Mouse (Mus musculus) adrenal gland, postnatal 4 days (tissue): ENCODE measurements around the gene Gm10153. TPM values are rescaled to one million over a fixed set of nuclear protein-coding genes. Genes with fewer than 3 reads are reported as not detected.
"Not testable (repeated sequence)": the region's sequence is repeated elsewhere in the genome, so short reads cannot be mapped to it uniquely, and the experiment has no call there.

Source experiments
- DNase-seq, 2 experiments: peaks; one replicate each; pipeline ENCODE4 v3.0.0; 2021 to 2022; ENCODE audit warnings: low spot score in 2 of 2, mixed read lengths in 2 of 2
- long read RNA-seq, 2 experiments: library from polyadenylated mRNA; stranded (forward); transcript quantifications; one replicate each; pipeline ENCODE4 v2.0.0; 2021
- total RNA-seq, 2 experiments: library from RNA; stranded (reverse); gene quantifications; 2 replicates each; pipeline ENCODE4 v1.2.3; 2021

Gm10153 gene
- total RNA-seq, result not detected
- long read RNA-seq, experiment 1, result 0 reads
- long read RNA-seq, experiment 2, result 0 reads

- no peak for DNase-seq
These were observed at the start of gene Gm10153 for GRCm38 (mm10) chr7:142190289-142190688. Gene Gm10153, minus strand, starts transcription at chr7:142190389.

GRCm38 (mm10) chr7:142231540-142231939, 41.4 kb upstream of the Gm10153 start:
- DNase-seq, result no peak

GRCm38 (mm10) chr7:142229871-142230270, 39.7 kb upstream of the Gm10153 start, which contains the start of gene Krtap5-5:
Gene Krtap5-5, minus strand, starts transcription at chr7:142229971.
- DNase-seq, result not testable (repeated sequence)

- no peak for DNase-seq
These were observed 34.3 kb upstream of the Gm10153 start for GRCm38 (mm10) chr7:142224518-142224917.

GRCm38 (mm10) chr7:142212136-142212535, 21.9 kb upstream of the Gm10153 start:
- DNase-seq, result not testable (repeated sequence)

- no peak for DNase-seq
These were observed 21.4 kb upstream of the Gm10153 start, which contains the start of gene Gm7579 for GRCm38 (mm10) chr7:142211559-142211958. Gene Gm7579, plus strand, starts transcription at chr7:142211859.

- DNase-seq, result not testable (repeated sequence)
These were observed 16.7 kb upstream of the Gm10153 start for GRCm38 (mm10) chr7:142206891-142207290.

GRCm38 (mm10) chr7:142205488-142205887, 15.3 kb upstream of the Gm10153 start:
- DNase-seq, result no peak

- DNase-seq, result no peak
These were observed 10.9 kb upstream of the Gm10153 start, which contains the start of gene Krtap5-3 for GRCm38 (mm10) chr7:142201064-142201463. Gene Krtap5-3, plus strand, starts transcription at chr7:142201364.

- DNase-seq, result no peak
These were observed 8.6 kb upstream of the Gm10153 start for GRCm38 (mm10) chr7:142198748-142199147.

GRCm38 (mm10) chr7:142188156-142188555, 2.0 kb downstream of the Gm10153 start:
- DNase-seq, result no peak

- no peak for DNase-seq
These were observed 9.2 kb downstream of the Gm10153 start for GRCm38 (mm10) chr7:142181021-142181420.

- no peak for DNase-seq
These were observed 11.5 kb downstream of the Gm10153 start for GRCm38 (mm10) chr7:142178685-142179084.

- not testable (repeated sequence) for DNase-seq
These were observed 14.3 kb downstream of the Gm10153 start, which contains the start of gene Krtap5-2 for GRCm38 (mm10) chr7:142175905-142176304. Gene Krtap5-2, minus strand, starts transcription at chr7:142176005.

GRCm38 (mm10) chr7:142169836-142170235, 20.4 kb downstream of the Gm10153 start:
- no peak for DNase-seq

- not testable (repeated sequence) for DNase-seq
These were observed 24.6 kb downstream of the Gm10153 start, which contains the start of gene Gm4553 for GRCm38 (mm10) chr7:142165639-142166038. Gene Gm4553, minus strand, starts transcription at chr7:142165739.

- DNase-seq, result no peak
These were observed 30.8 kb downstream of the Gm10153 start for GRCm38 (mm10) chr7:142159366-142159765.

GRCm38 (mm10) chr7:142157013-142157412, 33.2 kb downstream of the Gm10153 start, which contains the start of gene Gm29735:
Gene Gm29735, minus strand, starts transcription at chr7:142157113.
- DNase-seq, result not testable (repeated sequence)

GRCm38 (mm10) chr7:142155308-142155707, 34.9 kb downstream of the Gm10153 start:
- no peak for DNase-seq

GRCm38 (mm10) chr7:142152191-142152590, 38.0 kb downstream of the Gm10153 start:
- DNase-seq, result no peak

GRCm38 (mm10) chr7:142148633-142149032, 41.6 kb downstream of the Gm10153 start:
- DNase-seq, result no peak

GRCm38 (mm10) chr7:142146033-142146432, 44.2 kb downstream of the Gm10153 start:
- DNase-seq, result peak in 1 of 2 experiments; percentile 37

GRCm38 (mm10) chr7:142145413-142145940, 44.7 kb downstream of the Gm10153 start:
- no peak for DNase-seq
